Mouse (Mus musculus) hindlimb bud, embryonic 11.5 days (tissue): Measurements from ENCODE around the gene Ranbp10.

Experiments
- DNase-seq: peaks from one replicate; pipeline ENCODE4 v3.0.0-alpha.2; 2012; ENCODE audit warnings: low read depth, low spot score; ENCODE audit errors: extremely low spot score

Gene Ranbp10

GRCm38 (mm10) chr8:105793331-105793730 is 33.8 kb downstream of the Ranbp10 start:
- no peak for DNase-seq

GRCm38 (mm10) chr8:105789626-105790025 is 37.5 kb downstream of the Ranbp10 start:
- DNase-seq = no peak

GRCm38 (mm10) chr8:105788927-105789326 is 38.2 kb downstream of the Ranbp10 start:
- DNase-seq = no peak

GRCm38 (mm10) chr8:105788241-105788640 is 38.9 kb downstream of the Ranbp10 start:
- peak; percentile 39 for DNase-seq

GRCm38 (mm10) chr8:105780298-105780697 is 46.9 kb downstream of the Ranbp10 start:
- DNase-seq = no peak

GRCm38 (mm10) chr8:105777833-105778232 is 49.3 kb downstream of the Ranbp10 start:
- no peak for DNase-seq

GRCm38 (mm10) chr8:105774498-105774897 is 52.7 kb downstream of the Ranbp10 start:
- no peak for DNase-seq

- DNase-seq = no peak
Measured at GRCm38 (mm10) chr8:105773441-105773861, 53.7 kb downstream of the Ranbp10 start.

GRCm38 (mm10) chr8:105771398-105772175 is 55.6 kb downstream of the Ranbp10 start:
- DNase-seq = no peak

- no peak for DNase-seq
Measured at GRCm38 (mm10) chr8:105770609-105771008, 56.5 kb downstream of the Ranbp10 start.

GRCm38 (mm10) chr8:105768485-105769257 is 58.5 kb downstream of the Ranbp10 start:
- no peak for DNase-seq

GRCm38 (mm10) chr8:105758277-105759108 is 68.7 kb downstream of the Ranbp10 start, which contains the start of gene Gfod2:
Gfod2 (minus strand) TSS chr8:105758664.
- DNase-seq = peak; percentile 66

GRCm38 (mm10) chr8:105757796-105758276 is 69.3 kb downstream of the Ranbp10 start:
- no peak for DNase-seq

- no peak for DNase-seq
Measured at GRCm38 (mm10) chr8:105754688-105755087, 72.5 kb downstream of the Ranbp10 start.

GRCm38 (mm10) chr8:105753916-105754315 is 73.2 kb downstream of the Ranbp10 start:
- no peak for DNase-seq

- DNase-seq = no peak
Measured at GRCm38 (mm10) chr8:105750606-105751005, 76.5 kb downstream of the Ranbp10 start.

- no peak for DNase-seq
Measured at GRCm38 (mm10) chr8:105743301-105743700, 83.8 kb downstream of the Ranbp10 start.

GRCm38 (mm10) chr8:105739216-105739615 is 87.9 kb downstream of the Ranbp10 start:
- no peak for DNase-seq

- no peak for DNase-seq
Measured at GRCm38 (mm10) chr8:105732186-105732585, 95.0 kb downstream of the Ranbp10 start.

GRCm38 (mm10) chr8:105727397-105728124 is 99.6 kb downstream of the Ranbp10 start:
- no peak for DNase-seq
